Mouse (Mus musculus): ENCODE measurements around the gene Rasl10a. TPM values are rescaled to one million over a fixed set of nuclear protein-coding genes. Genes with fewer than 3 reads are reported as not detected.

Rasl10a gene
- polyA plus RNA-seq, 1 experiment: 1.2 TPM

GRCm38 (mm10) chr11:5063561-5064281 is 5.8 kb downstream of the Rasl10a start:
- H3K27me3 ChIP-seq (ENCODE audit: control insufficient read depth, insufficient read depth, low read length): peaks cover 6% of the 10 kb centered on the region; the same call in 1 of the 2 replicates
- H3K36me3 ChIP-seq (ENCODE audit: control insufficient read depth, insufficient read depth, low read length): peaks cover 13% of the 10 kb centered on the region
- TF ChIP-seq CTCF (IDR thresholded peaks at IDR 0.05; ENCODE audit: extremely low read depth, insufficient read length, insufficient replicate concordance, low read depth, low read length) (no peak), POLR2A (IDR thresholded peaks at IDR 0.05; ENCODE audit: low read depth, low read length) (no peak)
- 67% methylated on average over 31 of the region's 31 CpGs for WGBS
- no peak overlapping the region for H3K27ac ChIP-seq (ENCODE audit: insufficient read depth, low read depth, low read length)
- peak overlapping the region; percentile 82 for H3K4me3 ChIP-seq (ENCODE audit: low read depth, low read length)
- peaks cover 35% of the 10 kb centered on the region for H3K4me1 ChIP-seq (ENCODE audit: control insufficient read depth, insufficient read depth, insufficient read length, low read length)

GRCm38 (mm10) chr11:5064282-5065055 is 6.5 kb downstream of the Rasl10a start:
- H3K4me1 ChIP-seq (ENCODE audit: control insufficient read depth, insufficient read depth, insufficient read length, low read length): peaks cover 32% of the 10 kb centered on the region
- H3K27ac ChIP-seq (ENCODE audit: insufficient read depth, low read depth, low read length): no peak overlapping the region
- 22% methylated on average over 38 of the region's 38 CpGs for WGBS
- peaks cover 20% of the 10 kb centered on the region for H3K36me3 ChIP-seq (ENCODE audit: control insufficient read depth, insufficient read depth, low read length)
- no peak for TF ChIP-seq POLR2A (IDR thresholded peaks at IDR 0.05; ENCODE audit: low read depth, low read length)
- TF ChIP-seq CTCF (IDR thresholded peaks at IDR 0.05; ENCODE audit: extremely low read depth, insufficient read length, insufficient replicate concordance, low read depth, low read length): no peak
- H3K4me3 ChIP-seq (ENCODE audit: low read depth, low read length): peak overlapping the region; percentile 82
- no peaks in the 10 kb centered on the region for H3K27me3 ChIP-seq (ENCODE audit: control insufficient read depth, insufficient read depth, low read length)

- H3K27ac ChIP-seq (ENCODE audit: insufficient read depth, low read depth, low read length): peak within 1 kb of the TSS; percentile 75
- WGBS: under 1% methylated on average over 49 of the region's 50 CpGs
- H3K4me1 ChIP-seq (ENCODE audit: control insufficient read depth, insufficient read depth, insufficient read length, low read length): peaks cover 28% of the 10 kb centered on the region
- TF ChIP-seq POLR2A (IDR thresholded peaks at IDR 0.05; ENCODE audit: low read depth, low read length): peak; percentile 30
- peak; percentile 66; the same call in 1 of the 2 replicates for TF ChIP-seq CTCF (IDR thresholded peaks at IDR 0.05; ENCODE audit: extremely low read depth, insufficient read length, insufficient replicate concordance, low read depth, low read length)
- peaks cover 23% of the 10 kb centered on the region for H3K36me3 ChIP-seq (ENCODE audit: control insufficient read depth, insufficient read depth, low read length)
- H3K4me3 ChIP-seq (ENCODE audit: low read depth, low read length): peak within 1 kb of the TSS; percentile 82
- no peaks in the 10 kb centered on the region for H3K27me3 ChIP-seq (ENCODE audit: control insufficient read depth, insufficient read depth, low read length)
These were observed 7.3 kb downstream of the Rasl10a start, which contains the start of gene Gas2l1 for GRCm38 (mm10) chr11:5065056-5065821. Gene Gas2l1 (minus strand): TSS chr11:5065327.

GRCm38 (mm10) chr11:5067063-5067462 is 9.1 kb downstream of the Rasl10a start:
- Histone ChIP-seq H3K27me3 (ENCODE audit: control insufficient read depth, insufficient read depth, low read length) (no peaks in the 10 kb centered on the region), H3K4me3 (ENCODE audit: low read depth, low read length) (no peak overlapping the region), H3K4me1 (ENCODE audit: control insufficient read depth, insufficient read depth, insufficient read length, low read length) (peaks cover 18% of the 10 kb centered on the region), H3K27ac (ENCODE audit: insufficient read depth, low read depth, low read length) (no peak overlapping the region), H3K36me3 (ENCODE audit: control insufficient read depth, insufficient read depth, low read length) (peaks cover 34% of the 10 kb centered on the region)
- no peak for TF ChIP-seq CTCF (IDR thresholded peaks at IDR 0.05; ENCODE audit: extremely low read depth, insufficient read length, insufficient replicate concordance, low read depth, low read length)
- no peak for TF ChIP-seq POLR2A (IDR thresholded peaks at IDR 0.05; ENCODE audit: low read depth, low read length)

GRCm38 (mm10) chr11:5068126-5068971 is 10.4 kb downstream of the Rasl10a start:
- no peak for TF ChIP-seq CTCF (IDR thresholded peaks at IDR 0.05; ENCODE audit: extremely low read depth, insufficient read length, insufficient replicate concordance, low read depth, low read length)
- no peak for TF ChIP-seq POLR2A (IDR thresholded peaks at IDR 0.05; ENCODE audit: low read depth, low read length)
- 52% methylated on average over 9 of the region's 9 CpGs for WGBS
- no peaks in the 10 kb centered on the region for H3K27me3 ChIP-seq (ENCODE audit: control insufficient read depth, insufficient read depth, low read length)
- H3K27ac ChIP-seq (ENCODE audit: insufficient read depth, low read depth, low read length): no peak overlapping the region
- H3K4me3 ChIP-seq (ENCODE audit: low read depth, low read length): no peak overlapping the region
- H3K4me1 ChIP-seq (ENCODE audit: control insufficient read depth, insufficient read depth, insufficient read length, low read length): peaks cover 9% of the 10 kb centered on the region
- peaks cover 46% of the 10 kb centered on the region for H3K36me3 ChIP-seq (ENCODE audit: control insufficient read depth, insufficient read depth, low read length)

GRCm38 (mm10) chr11:5074882-5075281 is 17.0 kb downstream of the Rasl10a start:
- TF ChIP-seq POLR2A (IDR thresholded peaks at IDR 0.05; ENCODE audit: low read depth, low read length) (no peak), CTCF (IDR thresholded peaks at IDR 0.05; ENCODE audit: extremely low read depth, insufficient read length, insufficient replicate concordance, low read depth, low read length) (no peak; the same call in 1 of the 2 replicates)
- Histone ChIP-seq H3K27me3 (ENCODE audit: control insufficient read depth, insufficient read depth, low read length) (no peaks in the 10 kb centered on the region), H3K4me3 (ENCODE audit: low read depth, low read length) (no peak overlapping the region), H3K4me1 (ENCODE audit: control insufficient read depth, insufficient read depth, insufficient read length, low read length) (no peaks in the 10 kb centered on the region), H3K36me3 (ENCODE audit: control insufficient read depth, insufficient read depth, low read length) (peaks cover 69% of the 10 kb centered on the region), H3K27ac (ENCODE audit: insufficient read depth, low read depth, low read length) (no peak overlapping the region)
- 63% methylated on average over 4 of the region's 4 CpGs for WGBS

Measured in small intestine, adult 2 months (tissue).